Mouse (Mus musculus) limb, embryonic 11.5 days (tissue): ENCODE data around the gene Baz2b. TPM values are rescaled to one million over a fixed set of nuclear protein-coding genes. Genes with fewer than 3 reads are reported as not detected.

Experiments
- ATAC-seq: fragments of 200-750 bp; cut with Nextera tagmentation; 2 replicates; pipeline ENCODE4 v1.8.0; 2017; ENCODE audit warnings: low read depth; ENCODE audit not compliant: insufficient number of reproducible peaks, low FRiP score, low TSS enrichment
- DNase-seq: peaks from one replicate; pipeline ENCODE4 v3.0.0-alpha.2; 2015; ENCODE audit warnings: low spot score
- H3K27ac ChIP-seq: fragments of 300-500 bp; sonication (generic); replicated peaks from 2 replicates; pipeline ENCODE4 v1.5.1; 2014; ENCODE audit warnings: low read depth, mild to moderate bottlenecking, low read length
- H3K27me3 ChIP-seq: fragments of 300-500 bp; sonication (generic); 2 replicates; pipeline ENCODE4 v1.6.1; 2014; ENCODE audit warnings: mild to moderate bottlenecking, low read length, mixed read lengths; ENCODE audit not compliant: control insufficient read depth, insufficient read depth
- H3K36me3 ChIP-seq: fragments of 300-500 bp; sonication (generic); 2 replicates; pipeline ENCODE4 v1.6.1; 2014; ENCODE audit warnings: mild to moderate bottlenecking, low read length, moderate library complexity, mixed read lengths; ENCODE audit not compliant: control insufficient read depth, insufficient read depth
- H3K4me1 ChIP-seq: fragments of 300-500 bp; sonication (generic); 2 replicates; pipeline ENCODE4 v1.6.1; 2014; ENCODE audit warnings: low read length, mixed read lengths; ENCODE audit not compliant: control insufficient read depth, insufficient read depth
- H3K4me2 ChIP-seq: fragments of 300-500 bp; sonication (generic); 2 replicates; pipeline ENCODE4 v1.6.1; 2014; ENCODE audit warnings: low read depth, mild to moderate bottlenecking, moderate library complexity; ENCODE audit not compliant: severe bottlenecking
- H3K4me3 ChIP-seq: fragments of 300-500 bp; sonication (generic); 2 replicates; pipeline ENCODE4 v1.5.1; 2014; ENCODE audit warnings: low read depth, low read length
- H3K9ac ChIP-seq: fragments of 300-500 bp; sonication (generic); 2 replicates; pipeline ENCODE4 v1.6.1; 2014; ENCODE audit warnings: mild to moderate bottlenecking, low read length
- H3K9me3 ChIP-seq: fragments of 300-500 bp; sonication (generic); 2 replicates; pipeline ENCODE4 v1.6.1; 2016; ENCODE audit warnings: low read length; ENCODE audit not compliant: control insufficient read depth
- WGBS: fragments of 180-500 bp; shearing (Covaris S2); extraction: QIAGEN DNeasy Blood & Tissue Kit; methylation state at CpG from one replicate; pipeline ENCODE4 v1.1.7; 2014; 5-methylcytosine and 5-hydroxymethylcytosine counted together
- polyA plus RNA-seq: library from polyadenylated mRNA; unstranded; fragments of >200 nt; fragmentation: Nextera tagmentation; extraction: Ambion mirVana; gene quantifications from 2 replicates; pipeline ENCODE4 v1.2.1, GENCODE M21; 2014

Gene Baz2b
- polyA plus RNA-seq, 1 experiment from 2014 or later = 64.2 TPM

DNA sequence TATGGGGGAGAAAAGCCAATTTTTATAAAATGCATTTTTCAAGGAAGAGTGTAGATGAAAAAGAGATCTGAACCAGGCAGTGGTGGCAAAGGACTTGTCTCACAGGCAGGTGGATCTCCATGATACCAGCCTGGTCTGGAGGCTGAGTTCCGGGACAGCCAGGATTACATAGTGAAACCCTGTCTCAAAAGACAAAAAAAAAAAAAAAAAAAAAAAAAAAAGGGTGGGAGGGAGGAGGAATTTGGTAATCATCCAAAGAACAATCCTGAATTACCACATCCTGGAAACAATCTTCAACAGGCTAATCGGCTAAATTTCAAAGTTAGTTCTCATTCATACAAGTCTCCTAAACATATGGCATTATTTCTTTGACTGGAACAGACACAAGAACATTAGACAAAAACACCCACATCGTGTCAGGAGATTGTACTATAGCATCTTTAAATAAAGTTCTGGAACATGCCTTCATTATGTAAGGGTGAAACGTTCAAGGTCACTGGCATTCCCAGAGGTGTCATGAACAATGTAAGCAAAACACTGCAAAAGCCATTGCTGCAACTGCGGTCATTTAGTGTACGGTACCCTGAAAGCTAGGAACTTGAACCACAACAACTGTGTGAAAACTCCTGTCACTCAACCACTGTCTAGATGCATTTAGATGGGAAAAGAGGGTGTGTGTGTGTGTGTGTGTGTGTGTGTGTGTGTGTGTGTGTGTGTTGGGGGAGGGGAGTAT lies 230.0 kb downstream of the Baz2b start:
- Histone ChIP-seq H3K27me3 (no peaks in the 10 kb centered on the region), H3K4me3 (no peak overlapping the region), H3K4me2 (no peak overlapping the region), H3K9me3 (no peaks in the 10 kb centered on the region), H3K27ac (no peak overlapping the region), H3K4me1 (no peaks in the 10 kb centered on the region), H3K36me3 (peaks cover 5% of the 10 kb centered on the region; the same call in 1 of the 2 replicates), H3K9ac (no peak overlapping the region)
- WGBS = 73% methylated on average over 6 of the region's 6 CpGs
- DNase-seq (no peak), ATAC-seq (no peak)

DNA sequence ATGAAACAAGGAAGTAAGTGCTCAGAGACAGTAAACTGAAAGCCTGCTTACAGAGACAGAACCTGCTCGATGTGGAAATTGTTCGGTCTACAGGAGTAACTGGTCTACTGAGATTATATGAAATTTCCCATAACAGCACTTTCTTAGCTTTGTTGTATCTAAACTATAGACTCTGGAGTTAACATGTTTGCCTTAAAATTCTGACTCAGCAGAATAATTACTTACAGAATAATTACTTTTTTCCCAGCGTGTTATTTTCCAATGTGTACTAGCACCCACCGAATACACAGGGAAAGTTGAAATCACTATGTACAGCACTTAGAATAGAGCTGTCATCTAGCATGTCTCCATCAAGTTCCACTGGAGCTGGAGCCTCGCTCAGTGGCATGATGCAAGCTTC lies 233.0 kb downstream of the Baz2b start:
- Histone ChIP-seq H3K9me3 (no peaks in the 10 kb centered on the region), H3K4me2 (no peak overlapping the region), H3K9ac (no peak overlapping the region), H3K27me3 (no peaks in the 10 kb centered on the region), H3K4me1 (no peaks in the 10 kb centered on the region), H3K36me3 (peaks cover 5% of the 10 kb centered on the region; the same call in 1 of the 2 replicates), H3K27ac (no peak overlapping the region), H3K4me3 (no peak overlapping the region)
- 93% methylated on average over 5 of the region's 5 CpGs for WGBS
- DNase-seq (no peak), ATAC-seq (no peak)

DNA sequence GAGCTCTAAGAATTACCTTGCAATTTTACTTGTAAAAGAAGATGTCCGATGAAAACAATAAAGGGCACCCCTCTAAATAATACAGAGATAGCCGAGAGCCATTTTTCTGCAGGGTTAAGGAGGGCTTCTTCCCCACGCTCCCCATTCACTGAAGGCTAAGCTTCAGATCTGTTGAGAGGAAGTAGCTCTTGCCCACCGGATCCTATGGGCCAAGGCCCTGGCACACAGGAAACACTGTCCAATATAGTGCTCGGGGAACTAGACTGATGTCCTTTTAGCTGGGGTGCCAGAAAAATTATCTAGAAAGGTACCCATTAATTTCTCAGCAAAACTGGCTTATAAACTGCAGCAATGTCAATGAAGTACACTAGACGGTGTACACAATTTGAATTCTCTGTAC lies 233.9 kb downstream of the Baz2b start:
- ATAC-seq (no peak), DNase-seq (no peak)
- H3K4me1 ChIP-seq = no peaks in the 10 kb centered on the region
- no peak overlapping the region for H3K9ac ChIP-seq
- no peak overlapping the region for H3K4me2 ChIP-seq
- no peaks in the 10 kb centered on the region for H3K27me3 ChIP-seq
- peaks cover 5% of the 10 kb centered on the region; the same call in 1 of the 2 replicates for H3K36me3 ChIP-seq
- H3K4me3 ChIP-seq = no peak overlapping the region
- no peaks in the 10 kb centered on the region for H3K9me3 ChIP-seq
- H3K27ac ChIP-seq = no peak overlapping the region
- WGBS = 90% methylated on average over 6 of the region's 6 CpGs

DNA sequence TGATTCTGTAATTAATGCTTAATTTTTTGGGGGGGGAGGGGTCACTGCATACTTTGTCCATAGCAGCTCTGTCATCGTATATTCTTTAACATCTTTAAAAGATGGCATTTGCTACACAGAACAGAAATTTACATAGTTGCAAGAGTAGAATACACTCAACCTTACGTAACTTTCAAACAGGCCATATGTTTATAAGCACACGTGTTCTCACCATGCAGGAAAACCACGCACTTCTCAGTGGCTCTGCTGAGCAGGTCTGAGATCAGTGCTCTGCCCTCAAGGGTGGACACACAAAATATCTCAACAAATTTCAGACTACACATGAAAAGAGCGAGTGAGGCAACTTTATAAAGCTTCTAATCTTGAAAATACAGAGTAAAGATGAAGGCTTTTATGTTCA lies 235.7 kb downstream of the Baz2b start:
- Histone ChIP-seq H3K4me3 (no peak overlapping the region), H3K4me2 (no peak overlapping the region), H3K27ac (no peak overlapping the region), H3K36me3 (peaks cover 7% of the 10 kb centered on the region; the same call in 1 of the 2 replicates), H3K4me1 (no peaks in the 10 kb centered on the region), H3K27me3 (no peaks in the 10 kb centered on the region), H3K9me3 (no peaks in the 10 kb centered on the region), H3K9ac (no peak overlapping the region)
- ATAC-seq (no peak), DNase-seq (no peak)
- WGBS = 91% methylated on average over 5 of the region's 5 CpGs

DNA sequence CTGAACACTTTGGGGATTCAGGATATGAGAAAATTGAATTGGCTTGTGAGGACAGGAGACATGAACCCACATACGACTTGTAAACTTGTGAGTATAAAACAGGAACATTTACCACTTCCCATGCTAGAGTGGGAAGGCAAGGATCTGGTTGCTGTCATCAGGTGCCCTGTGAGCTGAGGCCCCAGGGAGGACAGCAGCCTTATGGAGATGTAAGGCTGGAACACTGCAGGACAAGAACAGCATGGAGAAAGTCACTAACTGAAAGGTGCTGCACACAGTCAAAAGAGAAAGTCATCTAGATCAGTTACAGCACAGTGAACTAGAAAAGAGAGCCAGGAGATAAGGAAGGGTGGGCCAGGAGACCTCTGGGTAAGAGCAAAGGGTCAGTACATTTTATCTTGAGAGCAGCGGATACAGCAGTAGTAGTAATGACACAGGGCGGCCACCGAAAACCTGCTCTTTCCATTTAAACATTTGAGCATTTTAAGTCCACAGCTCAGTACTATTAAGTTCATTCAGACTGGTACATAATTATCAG lies 236.5 kb downstream of the Baz2b start:
- ATAC-seq = no peak
- no peak overlapping the region for H3K27ac ChIP-seq
- no peak for DNase-seq
- H3K4me1 ChIP-seq = no peaks in the 10 kb centered on the region
- H3K9me3 ChIP-seq = no peaks in the 10 kb centered on the region
- no peak overlapping the region for H3K4me2 ChIP-seq
- 81% methylated on average over 4 of the region's 4 CpGs for WGBS
- H3K36me3 ChIP-seq = peaks cover 8% of the 10 kb centered on the region; the same call in 1 of the 2 replicates
- no peaks in the 10 kb centered on the region for H3K27me3 ChIP-seq
- H3K4me3 ChIP-seq = no peak overlapping the region
- H3K9ac ChIP-seq = no peak overlapping the region

DNA sequence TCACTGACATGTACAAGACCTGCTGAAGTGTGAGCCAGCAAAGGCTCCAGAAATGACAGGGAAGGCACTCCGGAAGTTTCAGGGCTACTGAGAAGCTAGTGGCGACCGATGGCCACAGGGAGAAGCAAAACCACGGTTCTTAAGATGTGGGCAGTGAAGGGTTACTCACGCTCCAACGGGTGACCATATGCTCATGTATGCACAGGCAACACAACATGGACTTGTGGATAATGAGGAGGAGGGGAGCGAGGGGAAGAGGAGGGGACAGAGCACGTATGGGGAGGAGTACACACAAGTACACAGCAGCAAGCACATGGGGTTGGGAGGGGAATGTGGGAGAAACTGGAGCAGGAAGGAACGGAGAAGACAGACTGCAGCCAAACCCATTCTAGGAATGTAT lies 239.1 kb downstream of the Baz2b start:
- ATAC-seq (no peak), DNase-seq (no peak)
- Histone ChIP-seq H3K36me3 (peaks cover 6% of the 10 kb centered on the region; the same call in 1 of the 2 replicates), H3K27ac (no peak overlapping the region), H3K9ac (no peak overlapping the region), H3K4me2 (no peak overlapping the region), H3K4me1 (no peaks in the 10 kb centered on the region), H3K9me3 (no peaks in the 10 kb centered on the region), H3K4me3 (no peak overlapping the region), H3K27me3 (no peaks in the 10 kb centered on the region)
- WGBS = 85% methylated on average over 9 of the region's 9 CpGs

DNA sequence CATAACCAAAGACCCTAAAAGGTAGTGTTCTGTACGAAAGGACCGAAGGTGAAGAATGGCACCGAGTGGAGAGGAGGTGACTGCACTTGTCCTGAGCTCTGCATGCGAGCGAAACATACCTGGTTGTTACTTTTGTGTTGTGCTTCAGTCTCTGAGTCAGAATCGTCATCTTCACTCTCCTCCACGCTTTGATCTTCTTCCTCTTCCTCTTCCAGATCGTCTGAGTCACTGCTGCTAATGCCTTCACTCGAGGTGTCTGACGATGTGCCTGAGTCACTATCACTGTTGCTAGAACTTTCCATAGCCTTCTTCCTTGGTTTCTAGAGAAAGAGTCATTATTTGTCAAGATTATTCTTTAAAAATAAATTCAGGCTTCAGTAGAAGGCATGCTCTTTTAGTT lies 240.5 kb downstream of the Baz2b start:
- no peak for ATAC-seq
- Histone ChIP-seq H3K36me3 (peaks cover 3% of the 10 kb centered on the region; the same call in 1 of the 2 replicates), H3K4me2 (no peak overlapping the region), H3K4me1 (no peaks in the 10 kb centered on the region), H3K4me3 (no peak overlapping the region), H3K9me3 (no peaks in the 10 kb centered on the region), H3K9ac (no peak overlapping the region), H3K27me3 (no peaks in the 10 kb centered on the region), H3K27ac (no peak overlapping the region)
- DNase-seq = no peak
- 89% methylated on average over 10 of the region's 10 CpGs for WGBS

DNA sequence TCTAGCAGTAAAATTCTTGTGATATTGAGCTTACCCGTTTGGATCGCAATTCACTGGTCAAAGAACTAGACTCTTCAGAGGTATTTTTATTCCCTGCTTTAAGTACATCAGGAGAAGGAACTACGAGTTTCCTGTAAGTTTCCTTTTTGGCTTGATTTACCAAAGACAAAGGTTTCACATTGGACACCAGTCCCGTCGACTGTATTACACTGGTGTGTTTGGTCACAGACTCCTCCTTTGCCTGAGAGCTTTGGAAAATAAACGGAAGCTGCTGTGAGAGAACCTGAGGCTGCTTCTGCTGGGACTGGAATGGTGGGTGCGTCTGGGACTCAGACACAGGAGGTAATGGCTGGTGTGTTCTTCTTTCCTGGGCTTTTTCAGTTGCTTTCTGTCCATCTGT lies 241.0 kb downstream of the Baz2b start:
- no peak for ATAC-seq
- Histone ChIP-seq H3K27ac (no peak overlapping the region), H3K9ac (no peak overlapping the region), H3K36me3 (peaks cover 3% of the 10 kb centered on the region; the same call in 1 of the 2 replicates), H3K4me3 (no peak overlapping the region), H3K9me3 (no peaks in the 10 kb centered on the region), H3K27me3 (no peaks in the 10 kb centered on the region), H3K4me1 (no peaks in the 10 kb centered on the region), H3K4me2 (no peak overlapping the region)
- no peak for DNase-seq
- 92% methylated on average over 7 of the region's 7 CpGs for WGBS
